Mouse (Mus musculus): ENCODE results near the gene Jup.
A peak's percentile ranks its signal among the peaks of the same experiment; 100 is the strongest.

Gene Jup

GRCm38 (mm10) chr11:100355151-100355951 lies 42.2 kb downstream of the Jup start:
- DNase-seq, result peak; percentile 96

GRCm38 (mm10) chr11:100352076-100352857 lies 45.3 kb downstream of the Jup start:
- DNase-seq, result peak; percentile 90

- peak; percentile 88 for DNase-seq
Measured at GRCm38 (mm10) chr11:100344269-100344668, 53.3 kb downstream of the Jup start.

- no peak for DNase-seq
Measured at GRCm38 (mm10) chr11:100335731-100336130, 61.8 kb downstream of the Jup start.

- no peak for DNase-seq
Measured at GRCm38 (mm10) chr11:100333944-100334457, 63.6 kb downstream of the Jup start, which contains the start of gene Gast. Gast (plus strand) TSS chr11:100334407.

- DNase-seq, result no peak
Measured at GRCm38 (mm10) chr11:100332766-100333515, 64.6 kb downstream of the Jup start.

- peak; percentile 62 for DNase-seq
Measured at GRCm38 (mm10) chr11:100330816-100331375, 66.7 kb downstream of the Jup start.

- peak; percentile 66 for DNase-seq
Measured at GRCm38 (mm10) chr11:100330235-100330634, 67.3 kb downstream of the Jup start.

GRCm38 (mm10) chr11:100327761-100328160 lies 69.8 kb downstream of the Jup start:
- DNase-seq, result no peak

GRCm38 (mm10) chr11:100327316-100327715 lies 70.2 kb downstream of the Jup start:
- peak; percentile 85 for DNase-seq

- peak; percentile 86 for DNase-seq
Measured at GRCm38 (mm10) chr11:100325062-100325629, 72.4 kb downstream of the Jup start.

GRCm38 (mm10) chr11:100323578-100323977 lies 74.0 kb downstream of the Jup start:
- DNase-seq, result no peak

- DNase-seq, result peak; percentile 85
Measured at GRCm38 (mm10) chr11:100322591-100323258, 74.8 kb downstream of the Jup start.

- DNase-seq, result peak; percentile 93
Measured at GRCm38 (mm10) chr11:100321479-100322305, 75.9 kb downstream of the Jup start.

GRCm38 (mm10) chr11:100320701-100321410 lies 76.7 kb downstream of the Jup start:
- DNase-seq, result peak; percentile 89

- DNase-seq, result peak; percentile 100
Measured at GRCm38 (mm10) chr11:100320172-100320630, 77.4 kb downstream of the Jup start.

GRCm38 (mm10) chr11:100319492-100320171 lies 77.9 kb downstream of the Jup start, which contains the start of gene Eif1:
Eif1 (plus strand) TSS chr11:100319885.
- DNase-seq, result peak; percentile 100
